Mouse (Mus musculus) CH12.LX (cell line): Measurements from ENCODE around the gene Gm20219. TPM values are rescaled to one million over a fixed set of nuclear protein-coding genes. Genes with fewer than 3 reads are reported as not detected.

Experiments used
- DNase-seq: peaks from one replicate; pipeline ENCODE4 v3.0.0-alpha.2; 2013; ENCODE audit errors: extremely low read depth
- H3K27ac ChIP-seq: 2 replicates; pipeline ENCODE4 v1.5.1; 2012; ENCODE audit warnings: low read depth, mild to moderate bottlenecking, control low read depth, moderate library complexity; ENCODE audit not compliant: insufficient read depth
- H3K27me3 ChIP-seq: replicated peaks from 2 replicates; pipeline ENCODE3; 2012; ENCODE audit warnings: inconsistent platforms
- H3K36me3 ChIP-seq, 2 experiments: replicated peaks in 1 of 2; 2 replicates each; pipeline versions ENCODE3 to v1.6.1; 2012; ENCODE audit warnings: inconsistent platforms in 1 of 2, low read length in 1 of 2, mild to moderate bottlenecking in 1 of 2, mixed read lengths in 1 of 2, moderate library complexity in 1 of 2; ENCODE audit not compliant: control insufficient read depth in 1 of 2, insufficient read depth in 1 of 2
- H3K4me1 ChIP-seq, 2 experiments: 2 replicates each; pipeline ENCODE4 v1.6.1; 2012; ENCODE audit warnings: inconsistent platforms in 1 of 2, moderate library complexity in 1 of 2; ENCODE audit not compliant: insufficient read depth in 2 of 2, control insufficient read depth in 1 of 2
- H3K4me2 ChIP-seq: 2 replicates; pipeline ENCODE4 v1.6.1; 2012; ENCODE audit warnings: low read depth, mild to moderate bottlenecking, control low read depth; ENCODE audit not compliant: poor library complexity, insufficient read depth, severe bottlenecking
- H3K4me3 ChIP-seq, 3 experiments: fragments of 150-350 bp in 1 of 3; sonication (generic) in 1 of 3; replicated peaks in 1 of 3; 2 replicates each; pipeline versions ENCODE3 to v1.5.1; 2011 to 2012; ENCODE audit warnings: low read depth in 2 of 3, low read length in 2 of 3, mild to moderate bottlenecking in 2 of 3, moderate library complexity in 2 of 3, control low read depth in 1 of 3, improper control_type of control experiment in 1 of 3, inconsistent platforms in 1 of 3, mixed read lengths in 1 of 3; ENCODE audit not compliant: poor library complexity in 1 of 3
- H3K79me2 ChIP-seq: replicated peaks from 2 replicates; pipeline ENCODE4 v1.6.1; 2012; ENCODE audit warnings: mild to moderate bottlenecking, moderate library complexity; ENCODE audit not compliant: control insufficient read depth, poor library complexity, insufficient read depth, severe bottlenecking; ENCODE audit errors: extremely low read depth
- H3K9ac ChIP-seq: 2 replicates; pipeline ENCODE4 v1.6.1; 2012; ENCODE audit warnings: low read depth, mild to moderate bottlenecking, control low read depth, moderate library complexity; ENCODE audit not compliant: insufficient read depth
- H3K9me3 ChIP-seq: replicated peaks from 2 replicates; pipeline ENCODE3; 2012; ENCODE audit warnings: low read length, inconsistent platforms, mixed read lengths
- BHLHE40 ChIP-seq: IDR thresholded peaks from 2 replicates; pipeline ENCODE4 v1.6.1; 2011; ENCODE audit warnings: mild to moderate bottlenecking, low read depth, low read length, improper control_type of control experiment
- CHD2 ChIP-seq: IDR thresholded peaks from 2 replicates; pipeline ENCODE4 v1.6.1; 2011; ENCODE audit warnings: low read length, improper control_type of control experiment
- E2F4 ChIP-seq: IDR thresholded peaks from 2 replicates; pipeline ENCODE4 v1.6.1; 2011; ENCODE audit warnings: low read depth, low read length, improper control_type of control experiment; ENCODE audit not compliant: insufficient replicate concordance
- ELF1 ChIP-seq: IDR thresholded peaks from 2 replicates; pipeline ENCODE4 v1.6.1; 2014; ENCODE audit warnings: low read depth, mild to moderate bottlenecking, inconsistent platforms, low read length, improper control_type of control experiment
- EP300 ChIP-seq: IDR thresholded peaks from 2 replicates; pipeline ENCODE4 v1.6.1; 2011; ENCODE audit warnings: low read length, improper control_type of control experiment
- IRF4 ChIP-seq: IDR thresholded peaks from 2 replicates; pipeline ENCODE4 v1.6.1; 2014; ENCODE audit warnings: low read depth, mild to moderate bottlenecking, inconsistent platforms, low read length, improper control_type of control experiment
- JUN ChIP-seq: IDR thresholded peaks from 2 replicates; pipeline ENCODE4 v1.6.1; 2011; ENCODE audit warnings: low read depth, mild to moderate bottlenecking, low read length, improper control_type of control experiment, moderate library complexity; ENCODE audit not compliant: insufficient read depth
- MAFK ChIP-seq: IDR thresholded peaks from 2 replicates; pipeline ENCODE4 v1.6.1; 2011; ENCODE audit warnings: low read length, improper control_type of control experiment; ENCODE audit not compliant: insufficient replicate concordance
- MAZ ChIP-seq: IDR thresholded peaks from 2 replicates; pipeline ENCODE4 v1.6.1; 2012; ENCODE audit warnings: low read depth, mild to moderate bottlenecking, inconsistent platforms, low read length, improper control_type of control experiment, moderate library complexity
- MYC ChIP-seq: IDR thresholded peaks from 2 replicates; pipeline ENCODE4 v1.6.1; 2011; ENCODE audit warnings: low read depth, mild to moderate bottlenecking, improper control_type of control experiment, low read length
- NELFE ChIP-seq: IDR thresholded peaks from 2 replicates; pipeline ENCODE4 v1.6.1; 2011; ENCODE audit warnings: low read depth, low read length, improper control_type of control experiment
- POLR2A ChIP-seq: IDR thresholded peaks from 2 replicates; pipeline ENCODE4 v1.6.1; 2011; ENCODE audit warnings: low read depth, mild to moderate bottlenecking, improper control_type of control experiment, low read length
- SMC3 ChIP-seq: IDR thresholded peaks from 2 replicates; pipeline ENCODE4 v1.6.1; 2011; ENCODE audit warnings: low read depth, low read length, improper control_type of control experiment
- USF1 ChIP-seq: IDR thresholded peaks from 2 replicates; pipeline ENCODE4 v1.6.1; 2014; ENCODE audit warnings: low read depth, mild to moderate bottlenecking, inconsistent platforms, low read length, improper control_type of control experiment
- USF2 ChIP-seq: conservative IDR thresholded peaks from 2 replicates; pipeline ENCODE4 v1.6.1; 2011; ENCODE audit warnings: low read depth, low read length, improper control_type of control experiment
- ZKSCAN1 ChIP-seq: IDR thresholded peaks from 2 replicates; pipeline ENCODE4 v1.6.1; 2012; ENCODE audit warnings: low read depth, inconsistent platforms, low read length, improper control_type of control experiment, borderline replicate concordance
- ZMIZ1 ChIP-seq: IDR thresholded peaks from 2 replicates; pipeline ENCODE4 v1.6.1; 2012; ENCODE audit warnings: low read depth, mild to moderate bottlenecking, inconsistent platforms, low read length, improper control_type of control experiment
- ZNF384 ChIP-seq: IDR thresholded peaks from 2 replicates; pipeline ENCODE4 v1.6.1; 2012; ENCODE audit warnings: low read depth, low read length, improper control_type of control experiment, inconsistent platforms
- dilution Hi-C: fragments of 300-500 bp; cut with MboI; formaldehyde crosslinking; loops from 2 replicates; pipeline ENCODE4 v1.14.3; 2020; ENCODE audit warnings: low sequenced_read_pairs; ENCODE audit not compliant: extremely low pct_unique_long_range_greater_than_20kb, extremely low pct_ligation_motif_present
- in situ Hi-C: fragments of 300-500 bp; cut with MboI; formaldehyde crosslinking; loops from 3 replicates; pipeline ENCODE4 v1.14.3; 2019; ENCODE audit warnings: low sequenced_read_pairs, low pct_ligation_motif_present, low pct_unique_long_range_greater_than_20kb, mixed read lengths
- polyA plus RNA-seq: library from polyadenylated mRNA; unstranded; fragments of >175 nt; gene quantifications from 2 replicates; pipeline ENCODE4 v1.2.1, GENCODE M21; 2012; ENCODE audit warnings: low read depth; ENCODE audit not compliant: insufficient read length
- total RNA-seq, 2 experiments: library from RNA; depleted of rRNA; stranded (reverse); fragments of 300-350 nt in 1 of 2; fragments of >200 nt in 1 of 2; gene quantifications; 2 replicates each; pipeline ENCODE4 v1.2.3; 2012 to 2014

Gm20219 gene
- total RNA-seq (2012; rRNA removed), result 0.42 TPM in 2 replicates
- not detected in 2 replicates for total RNA-seq (2014; rRNA removed)
- polyA plus RNA-seq, result 1.4 and 1.6 TPM in 2 replicates

- H3K9me3 ChIP-seq, result no peaks in the 10 kb centered on the region
- dilution Hi-C loops, result no loop called here
Measured at GRCm38 (mm10) chr17:56554122-56554551, at the start of gene Gm20219. TSS of gene Gm20219 (minus strand) at chr17:56554387.

GRCm38 (mm10) chr17:56604070-56604380 is 49.8 kb upstream of the Gm20219 start:
- H3K36me3 ChIP-seq, result peaks cover 80 to 88% of the 10 kb centered on the region in 2 experiments
- dilution Hi-C loops, result no loop called here

More at GRCm38 (mm10) chr17:56554122-56554551, at the start of gene Gm20219:
- H3K9ac ChIP-seq, result no peak within 1 kb of the TSS
- in situ Hi-C loops, result loop anchor here (5.0 kb wide), 1 partner anchor 197 kb away; no protein-coding TSS in a partner anchor
- H3K4me1 ChIP-seq, result peaks cover 26 to 33% of the 10 kb centered on the region in 2 experiments
- peaks cover 0 to 25% of the 10 kb centered on the region in 2 experiments for H3K36me3 ChIP-seq
- H3K27ac ChIP-seq, result no peak within 1 kb of the TSS
- no peaks in the 10 kb centered on the region for H3K79me2 ChIP-seq
- H3K4me2 ChIP-seq, result no peak within 1 kb of the TSS
- H3K4me3 ChIP-seq, result no peak within 1 kb of the TSS
- H3K27me3 ChIP-seq, result no peaks in the 10 kb centered on the region
- no peak for DNase-seq
- no peak for TF ChIP-seq ELF1
- TF ChIP-seq USF2, result no peak
- no peak for TF ChIP-seq SMC3
- no peak for TF ChIP-seq ZMIZ1
- no peak for TF ChIP-seq E2F4
- TF ChIP-seq BHLHE40, result no peak
- TF ChIP-seq MAZ, result no peak
- TF ChIP-seq ZKSCAN1, result no peak
- no peak for TF ChIP-seq EP300
- no peak for TF ChIP-seq MAFK
- no peak for TF ChIP-seq CHD2
- no peak for TF ChIP-seq USF1
- no peak for TF ChIP-seq MYC

More at GRCm38 (mm10) chr17:56604070-56604380, 49.8 kb upstream of the Gm20219 start:
- H3K4me1 ChIP-seq, result peaks cover 0 to 13% of the 10 kb centered on the region in 2 experiments; a peak in 2 of 4 replicates
- no peaks in the 10 kb centered on the region for H3K9me3 ChIP-seq
- H3K9ac ChIP-seq, result no peak overlapping the region
- no peak overlapping the region for H3K4me2 ChIP-seq
- in situ Hi-C loops, result no loop called here
- H3K27ac ChIP-seq, result no peak overlapping the region
- DNase-seq, result no peak
- no peak for TF ChIP-seq E2F4
- no peak for TF ChIP-seq NELFE
- TF ChIP-seq BHLHE40, result no peak
- no peak for TF ChIP-seq CHD2
- TF ChIP-seq POLR2A, result 0 out of 2 replicates have a peak, but pooled peaks have one; percentile 5
- no peak for TF ChIP-seq EP300
- no peak for TF ChIP-seq IRF4
- TF ChIP-seq JUN, result no peak
- TF ChIP-seq ZNF384, result no peak
- no peak overlapping the region for H3K4me3 ChIP-seq
- no peaks in the 10 kb centered on the region for H3K27me3 ChIP-seq
- H3K79me2 ChIP-seq, result peaks cover 12% of the 10 kb centered on the region; the same call in 1 of the 2 replicates
